Mouse (Mus musculus) forebrain, embryonic 12.5 days (tissue): ENCODE results near the gene 5430419D17Rik. TPM values are rescaled to one million over a fixed set of nuclear protein-coding genes. Genes with fewer than 3 reads are reported as not detected.

Source experiments
- ATAC-seq: fragments of 200-750 bp; cut with Nextera tagmentation; 2 replicates; pipeline ENCODE4 v1.8.0; 2017; ENCODE audit warnings: moderate TSS enrichment; ENCODE audit not compliant: low FRiP score
- H3K27ac ChIP-seq: fragments of 300-500 bp; sonication (generic); 2 replicates; pipeline ENCODE4 v1.5.1; 2016; ENCODE audit warnings: mild to moderate bottlenecking
- H3K27me3 ChIP-seq: fragments of 300-500 bp; sonication (generic); 2 replicates; pipeline ENCODE4 v1.6.1; 2016; ENCODE audit warnings: mild to moderate bottlenecking
- H3K36me3 ChIP-seq: fragments of 300-500 bp; sonication (generic); replicated peaks from 2 replicates; pipeline ENCODE4 v1.6.1; 2016; ENCODE audit warnings: mild to moderate bottlenecking
- H3K4me1 ChIP-seq: fragments of 300-500 bp; sonication (generic); 2 replicates; pipeline ENCODE4 v1.6.1; 2016
- H3K4me2 ChIP-seq: fragments of 300-500 bp; sonication (generic); 2 replicates; pipeline ENCODE4 v1.6.1; 2016; ENCODE audit warnings: mild to moderate bottlenecking, moderate library complexity
- H3K4me3 ChIP-seq: fragments of 300-500 bp; sonication (generic); replicated peaks from 2 replicates; pipeline ENCODE4 v1.5.1; 2016; ENCODE audit warnings: mild to moderate bottlenecking
- H3K9ac ChIP-seq: fragments of 300-500 bp; sonication (generic); 2 replicates; pipeline ENCODE4 v1.6.1; 2016; ENCODE audit warnings: mild to moderate bottlenecking
- H3K9me3 ChIP-seq: fragments of 300-500 bp; sonication (generic); 2 replicates; pipeline ENCODE4 v1.6.1; 2016
- WGBS: fragments of 180-500 bp; shearing (Covaris S2); methylation state at CpG from one replicate; pipeline ENCODE4 v1.1.7; 2016; 5-methylcytosine and 5-hydroxymethylcytosine counted together
- polyA plus RNA-seq: library from polyadenylated mRNA; unstranded; fragments of >200 nt; fragmentation: Nextera tagmentation; extraction: Ambion mirVana; gene quantifications from 2 replicates; pipeline ENCODE4 v1.2.1, GENCODE M21; 2016

Gene 5430419D17Rik
- polyA plus RNA-seq, 1 experiment from 2014 or later = not detected

DNA sequence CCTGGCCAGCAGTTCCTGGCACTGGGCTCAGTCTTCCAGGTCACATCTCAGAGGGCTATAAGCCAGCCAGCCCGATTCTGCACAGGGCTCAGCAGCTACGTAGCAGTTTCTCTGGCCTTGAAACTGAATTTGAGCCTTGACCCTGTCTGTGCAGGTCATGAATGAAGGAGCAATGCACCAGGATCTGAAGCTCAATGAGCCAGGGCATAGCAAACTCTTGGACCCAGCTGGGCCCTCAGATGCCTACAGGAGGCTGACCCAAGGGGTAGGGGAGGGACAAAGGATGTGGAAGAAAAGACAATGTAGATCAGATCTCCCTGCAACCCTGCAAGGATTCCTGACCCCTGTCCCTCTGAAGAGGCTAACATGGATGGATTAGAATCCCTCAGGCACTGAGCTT is 148.0 kb downstream of the 5430419D17Rik start, which contains the start of gene Cuzd1:
Gene Cuzd1, minus strand, starts transcription at position 101 of the 400 bp plus-strand sequence.
- Histone ChIP-seq H3K9ac (no peak within 1 kb of the TSS), H3K4me2 (no peak within 1 kb of the TSS), H3K4me3 (no peak within 1 kb of the TSS), H3K4me1 (no peaks in the 10 kb centered on the region), H3K27me3 (no peaks in the 10 kb centered on the region), H3K27ac (no peak within 1 kb of the TSS), H3K9me3 (no peaks in the 10 kb centered on the region), H3K36me3 (no peaks in the 10 kb centered on the region)
- 80% methylated on average over 2 of the region's 2 CpGs for WGBS
- no peak for ATAC-seq

DNA sequence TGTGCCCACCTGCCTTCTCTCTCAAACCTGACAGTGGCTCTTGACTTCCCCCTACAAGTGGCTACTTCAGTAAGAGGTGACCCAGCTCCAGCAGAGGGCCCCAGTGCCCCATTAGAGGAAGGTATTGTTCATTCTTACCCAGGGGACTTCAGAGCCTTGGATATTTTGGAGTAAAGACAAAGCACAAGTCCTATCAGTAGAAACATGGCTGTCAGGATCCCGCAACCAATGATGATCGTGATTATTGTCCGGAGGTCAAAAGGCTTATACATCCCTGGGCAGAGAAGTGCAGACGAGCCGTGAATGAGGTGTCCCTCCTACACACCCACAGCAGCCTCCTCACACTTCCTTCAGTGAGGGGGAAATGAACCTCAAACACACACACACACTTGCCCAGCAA is 152.9 kb downstream of the 5430419D17Rik start:
- H3K27ac ChIP-seq = no peak overlapping the region
- ATAC-seq = no peak

DNA sequence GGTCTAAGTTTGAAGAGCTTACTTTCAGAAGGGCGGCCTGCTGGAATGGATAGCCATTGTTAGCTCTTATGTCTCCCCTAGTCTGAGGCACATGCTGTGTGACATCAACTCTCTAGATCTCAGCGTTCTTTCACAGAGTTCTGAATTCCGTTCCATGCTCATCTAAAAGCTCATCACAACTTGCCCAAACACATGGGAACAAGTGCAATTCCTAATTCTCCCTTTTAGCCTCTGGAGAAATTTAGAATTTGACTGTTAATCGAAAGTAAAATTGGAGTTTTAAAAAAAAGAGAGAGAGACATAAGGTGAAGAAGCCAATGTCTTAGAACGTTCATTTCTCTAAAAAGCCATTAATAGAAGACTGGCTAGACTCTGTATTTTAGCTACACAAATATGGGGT is 155.2 kb downstream of the 5430419D17Rik start, which contains the start of gene Fam24b:
Gene Fam24b, minus strand, starts transcription at position 101 of the 400 bp plus-strand sequence.
- Histone ChIP-seq H3K9ac (no peak within 1 kb of the TSS), H3K27me3 (no peaks in the 10 kb centered on the region), H3K27ac (no peak within 1 kb of the TSS), H3K4me3 (no peak within 1 kb of the TSS), H3K4me1 (no peaks in the 10 kb centered on the region), H3K36me3 (no peaks in the 10 kb centered on the region), H3K4me2 (no peak within 1 kb of the TSS), H3K9me3 (no peaks in the 10 kb centered on the region)
- no peak for ATAC-seq
- WGBS = 93% methylated on average over 5 of the region's 5 CpGs

More for the DNA sequence above, 152.9 kb downstream of the 5430419D17Rik start:
- H3K9me3 ChIP-seq = no peaks in the 10 kb centered on the region
- H3K4me3 ChIP-seq = no peak overlapping the region
- no peak overlapping the region for H3K9ac ChIP-seq
- H3K4me2 ChIP-seq = no peak overlapping the region
- no peaks in the 10 kb centered on the region for H3K4me1 ChIP-seq
- H3K36me3 ChIP-seq = no peaks in the 10 kb centered on the region
- 86% methylated on average over 5 of the region's 5 CpGs for WGBS
- no peaks in the 10 kb centered on the region for H3K27me3 ChIP-seq

DNA sequence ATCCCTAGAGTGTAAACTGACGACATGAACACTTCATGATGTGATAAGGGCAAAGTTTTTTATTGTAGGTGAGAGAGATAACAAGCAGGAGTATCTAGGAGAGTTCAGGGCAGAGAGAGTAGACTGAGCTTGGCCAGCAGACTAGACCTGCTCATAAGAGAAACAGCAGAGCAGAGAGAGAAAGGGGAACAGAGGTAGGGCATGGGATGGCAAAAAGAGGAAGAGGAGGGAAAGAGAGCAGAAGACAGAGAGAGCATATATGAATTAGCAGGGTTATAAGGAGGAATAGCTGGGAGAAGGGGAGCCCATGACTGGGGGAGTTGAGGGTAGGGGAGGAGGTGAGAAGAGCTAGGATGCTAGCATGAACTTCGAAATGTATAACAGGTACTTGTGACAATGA is 157.5 kb downstream of the 5430419D17Rik start:
- Histone ChIP-seq H3K27ac (no peak overlapping the region), H3K4me3 (no peak overlapping the region), H3K27me3 (no peaks in the 10 kb centered on the region), H3K36me3 (no peaks in the 10 kb centered on the region), H3K4me2 (no peak overlapping the region), H3K4me1 (no peaks in the 10 kb centered on the region), H3K9me3 (no peaks in the 10 kb centered on the region), H3K9ac (no peak overlapping the region)
- no peak for ATAC-seq
- 86% methylated on average over 2 of the region's 2 CpGs for WGBS

DNA sequence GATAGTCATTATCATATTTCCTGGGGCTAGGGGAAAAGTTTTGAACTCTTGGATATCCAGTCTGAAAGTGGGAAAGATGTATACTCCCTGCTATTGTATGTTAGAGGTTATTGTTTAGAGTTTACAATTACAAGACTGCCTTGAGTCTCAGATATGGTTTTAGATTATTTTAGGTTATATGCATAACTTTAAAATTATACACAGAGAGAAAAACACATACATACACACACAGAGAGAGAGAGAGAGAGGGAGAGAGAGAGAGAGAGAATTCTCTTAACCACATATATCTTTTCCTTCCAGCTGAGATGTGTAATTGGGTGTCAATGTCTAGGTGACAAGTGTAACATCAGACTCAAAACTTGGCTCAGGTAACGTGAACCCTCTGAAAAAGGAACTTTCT is 159.4 kb downstream of the 5430419D17Rik start, which contains the start of gene Fam24a:
Gene Fam24a, plus strand, starts transcription at position 301 of the 400 bp plus-strand sequence.
- WGBS = 48% methylated on average over 1 of the region's 1 CpGs
- Histone ChIP-seq H3K36me3 (no peaks in the 10 kb centered on the region), H3K4me3 (no peak within 1 kb of the TSS), H3K4me2 (no peak within 1 kb of the TSS), H3K4me1 (peaks cover 12% of the 10 kb centered on the region), H3K27me3 (no peaks in the 10 kb centered on the region), H3K9ac (no peak within 1 kb of the TSS), H3K9me3 (no peaks in the 10 kb centered on the region), H3K27ac (no peak within 1 kb of the TSS)
- no peak for ATAC-seq

DNA sequence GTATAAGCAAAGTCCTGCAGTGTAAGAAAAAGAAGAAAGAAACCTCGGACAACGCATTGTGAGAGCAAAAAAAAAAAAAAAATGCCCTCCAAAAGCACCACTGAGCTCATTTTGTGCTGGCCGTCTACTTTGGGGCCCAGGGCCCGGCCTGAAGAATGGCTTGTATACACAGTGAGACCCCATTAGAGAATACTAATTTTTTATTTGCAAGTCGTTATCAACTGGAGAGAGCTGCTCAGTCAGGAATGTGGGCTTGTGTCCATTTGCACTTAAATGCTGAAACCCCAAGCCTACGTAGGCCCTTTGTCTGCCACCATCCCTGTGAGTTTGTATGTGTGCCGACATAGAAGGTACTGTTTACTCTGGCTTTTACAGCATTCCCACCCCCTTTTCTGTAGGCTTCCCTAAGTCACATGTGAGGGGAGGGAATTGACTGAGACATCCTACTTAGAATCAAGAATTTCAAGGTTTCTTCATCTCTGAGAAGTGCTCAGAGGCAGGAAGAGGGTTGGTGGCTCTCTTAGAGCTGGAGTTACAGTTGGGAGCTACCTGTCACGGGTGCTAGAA is 163.4 kb downstream of the 5430419D17Rik start:
- Histone ChIP-seq H3K4me2 (peak overlapping the region; percentile 6; the same call in 1 of the 2 replicates), H3K4me3 (no peak overlapping the region), H3K9me3 (no peaks in the 10 kb centered on the region), H3K27me3 (no peaks in the 10 kb centered on the region), H3K36me3 (peaks cover 25% of the 10 kb centered on the region), H3K27ac (peak overlapping the region; percentile 46), H3K4me1 (peaks cover 14% of the 10 kb centered on the region), H3K9ac (no peak overlapping the region)
- peak; percentile 39; the same call in 1 of the 2 replicates for ATAC-seq
- WGBS = 32% methylated on average over 8 of the region's 8 CpGs

DNA sequence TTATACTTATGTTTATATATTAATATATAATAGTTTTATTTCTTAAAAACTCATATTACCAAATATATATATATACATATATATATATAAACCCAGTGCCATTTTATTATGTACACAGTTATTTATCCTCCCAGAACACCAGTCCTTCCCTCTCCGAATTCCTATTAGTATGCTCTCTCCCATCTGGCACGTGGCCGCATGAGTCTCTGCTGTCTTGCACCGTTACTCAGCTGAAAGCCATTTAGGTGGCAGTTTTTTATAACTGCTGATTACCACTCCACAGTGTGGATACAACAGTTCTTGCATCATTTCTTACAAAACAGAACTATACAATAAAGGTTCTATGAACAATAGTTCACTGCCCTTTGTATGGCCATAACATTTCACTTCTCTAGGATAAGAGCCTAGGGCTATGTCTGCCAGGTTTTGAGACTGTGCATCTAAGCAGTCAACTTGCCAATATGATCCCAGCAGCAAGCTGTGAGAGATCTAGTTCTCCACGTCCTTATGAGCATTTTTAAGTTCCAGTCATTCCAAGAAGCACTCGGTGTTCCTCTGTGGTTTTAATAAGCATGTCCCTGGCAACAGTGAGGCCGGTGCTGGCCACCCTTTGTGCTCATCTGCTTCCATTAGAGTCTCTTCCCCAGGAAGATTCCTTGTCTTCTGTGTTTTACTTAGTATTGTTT is 171.8 kb downstream of the 5430419D17Rik start:
- Histone ChIP-seq H3K27ac (no peak overlapping the region), H3K4me1 (no peaks in the 10 kb centered on the region), H3K9ac (no peak overlapping the region), H3K4me3 (no peak overlapping the region), H3K4me2 (no peak overlapping the region), H3K27me3 (no peaks in the 10 kb centered on the region), H3K9me3 (no peaks in the 10 kb centered on the region), H3K36me3 (peaks cover 54% of the 10 kb centered on the region)
- 79% methylated on average over 7 of the region's 7 CpGs for WGBS
- ATAC-seq = no peak

Other genes starting within 250 kb of the 5430419D17Rik start
- 3.1 and 5.9 TPM in 2 replicates for gene Htra1, start 238.3 kb upstream of the 5430419D17Rik start, polyA plus RNA-seq
- gene Dmbt1, start 142.3 kb upstream of the 5430419D17Rik start, polyA plus RNA-seq = not detected in 2 replicates
- not detected in 2 replicates for gene 4933402N03Rik, start 28.1 kb upstream of the 5430419D17Rik start, polyA plus RNA-seq
- not detected in 2 replicates for gene Cuzd1, start 147.9 kb downstream of the 5430419D17Rik start, polyA plus RNA-seq
- not detected in 2 replicates for gene Fam24b, start 155.1 kb downstream of the 5430419D17Rik start, polyA plus RNA-seq
- gene Fam24a, start 159.5 kb downstream of the 5430419D17Rik start, polyA plus RNA-seq = not detected in 2 replicates
- 17.3 and 20.8 TPM in 2 replicates for gene 2310057M21Rik, start 188.4 kb downstream of the 5430419D17Rik start, polyA plus RNA-seq
- 49.7 and 51.5 TPM in 2 replicates for gene Pstk, start 196.7 kb downstream of the 5430419D17Rik start, polyA plus RNA-seq
- gene Ikzf5, start 236.1 kb downstream of the 5430419D17Rik start, polyA plus RNA-seq = 20.7 and 22.6 TPM in 2 replicates
- 84.0 and 87.5 TPM in 2 replicates for gene Acadsb, start 236.2 kb downstream of the 5430419D17Rik start, polyA plus RNA-seq